Mouse (Mus musculus) embryonic fibroblast, embryonic 13.5 days (primary cell): ENCODE measurements around the gene Klf5.

Experiments used
- CTCF ChIP-seq: IDR thresholded peaks from 2 replicates; pipeline ENCODE4 v1.5.1; 2011; ENCODE audit warnings: mild to moderate bottlenecking, control low read depth, low read length, moderate library complexity, borderline replicate concordance; ENCODE audit not compliant: insufficient read depth
- POLR2A ChIP-seq: IDR thresholded peaks from 2 replicates; pipeline ENCODE4 v1.6.1; 2011; ENCODE audit warnings: low read depth, mild to moderate bottlenecking, control low read depth, low read length, moderate library complexity

DNA sequence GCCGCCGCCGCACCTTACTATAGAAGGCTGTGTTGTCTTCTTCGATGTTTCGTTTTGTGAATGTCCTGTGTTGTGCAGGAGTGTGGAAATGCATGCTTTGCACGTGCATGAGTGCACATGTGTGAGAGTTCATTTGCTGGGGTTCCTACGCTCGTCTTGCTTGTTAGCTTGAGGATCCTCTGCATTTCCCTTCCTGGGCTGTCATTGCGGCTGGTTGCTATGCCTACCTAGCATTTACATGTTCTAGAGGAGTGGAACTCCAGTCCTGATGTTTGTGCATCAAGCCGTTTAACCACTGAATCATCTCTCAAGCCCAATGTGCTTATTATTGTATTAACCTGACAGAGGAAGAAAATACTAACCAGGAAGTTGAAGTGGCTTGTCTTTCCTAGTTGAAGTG lies 24.9 kb downstream of the Klf5 start:
- TF ChIP-seq CTCF (no peak), POLR2A (no peak)
